Mouse (Mus musculus): ENCODE results near the gene Noxred1. TPM values are rescaled to one million over a fixed set of nuclear protein-coding genes. Genes with fewer than 3 reads are reported as not detected.

Gene Noxred1
- polyA plus RNA-seq, 1 experiment: not detected

GRCm38 (mm10) chr12:87201694-87202093 is 36.8 kb downstream of the Noxred1 start:
- Histone ChIP-seq H3K4me3 (replicated peaks) (no peak overlapping the region), H3K36me3 (replicated peaks; ENCODE audit: low read length) (no peaks in the 10 kb centered on the region), H3K4me1 (peaks cover 36% of the 10 kb centered on the region), H3K27me3 (replicated peaks) (no peaks in the 10 kb centered on the region), H3K9me3 (no peaks in the 10 kb centered on the region)
- TF ChIP-seq FLI1 (IDR thresholded peaks at IDR 0.05; ENCODE audit: low read length): no peak
- no peak for TF ChIP-seq GATA1 (IDR thresholded peaks at IDR 0.05; ENCODE audit: borderline replicate concordance, low read length)

- Histone ChIP-seq H3K4me1 (peaks cover 37% of the 10 kb centered on the region), H3K36me3 (replicated peaks; ENCODE audit: low read length) (no peaks in the 10 kb centered on the region), H3K27me3 (replicated peaks) (no peaks in the 10 kb centered on the region), H3K4me3 (replicated peaks) (peak within 1 kb of the TSS; percentile 95), H3K9me3 (no peaks in the 10 kb centered on the region)
- TF ChIP-seq GATA1 (IDR thresholded peaks at IDR 0.05; ENCODE audit: borderline replicate concordance, low read length): no peak
- no peak for TF ChIP-seq FLI1 (IDR thresholded peaks at IDR 0.05; ENCODE audit: low read length)
Observed at GRCm38 (mm10) chr12:87199973-87200586, 38.5 kb downstream of the Noxred1 start, which contains the start of gene Tmed8. TSS of gene Tmed8 (minus strand) at chr12:87200454.

- peak within 1 kb of the TSS; percentile 95 for H3K4me3 ChIP-seq (replicated peaks)
- no peak for TF ChIP-seq GATA1 (IDR thresholded peaks at IDR 0.05; ENCODE audit: borderline replicate concordance, low read length)
- no peak for TF ChIP-seq FLI1 (IDR thresholded peaks at IDR 0.05; ENCODE audit: low read length)
- peaks cover 37% of the 10 kb centered on the region for H3K4me1 ChIP-seq
- H3K36me3 ChIP-seq (replicated peaks; ENCODE audit: low read length): no peaks in the 10 kb centered on the region
- no peaks in the 10 kb centered on the region for H3K9me3 ChIP-seq
- no peaks in the 10 kb centered on the region for H3K27me3 ChIP-seq (replicated peaks)
Observed at GRCm38 (mm10) chr12:87199206-87199972, 39.1 kb downstream of the Noxred1 start, which contains the start of gene Samd15. TSS of gene Samd15 (plus strand) at chr12:87199723.

GRCm38 (mm10) chr12:87198792-87199191 is 39.7 kb downstream of the Noxred1 start:
- peaks cover 37% of the 10 kb centered on the region for H3K4me1 ChIP-seq
- no peak for TF ChIP-seq FLI1 (IDR thresholded peaks at IDR 0.05; ENCODE audit: low read length)
- TF ChIP-seq GATA1 (IDR thresholded peaks at IDR 0.05; ENCODE audit: borderline replicate concordance, low read length): no peak
- peak overlapping the region; percentile 95 for H3K4me3 ChIP-seq (replicated peaks)
- no peaks in the 10 kb centered on the region for H3K9me3 ChIP-seq
- no peaks in the 10 kb centered on the region for H3K36me3 ChIP-seq (replicated peaks; ENCODE audit: low read length)
- no peaks in the 10 kb centered on the region for H3K27me3 ChIP-seq (replicated peaks)

GRCm38 (mm10) chr12:87196310-87196709 is 42.2 kb downstream of the Noxred1 start:
- no peak for TF ChIP-seq GATA1 (IDR thresholded peaks at IDR 0.05; ENCODE audit: borderline replicate concordance, low read length)
- TF ChIP-seq FLI1 (IDR thresholded peaks at IDR 0.05; ENCODE audit: low read length): no peak
- Histone ChIP-seq H3K27me3 (replicated peaks) (no peaks in the 10 kb centered on the region), H3K4me3 (replicated peaks) (no peak overlapping the region), H3K36me3 (replicated peaks; ENCODE audit: low read length) (no peaks in the 10 kb centered on the region), H3K9me3 (no peaks in the 10 kb centered on the region), H3K4me1 (peaks cover 46% of the 10 kb centered on the region)

GRCm38 (mm10) chr12:87195069-87195468 is 43.5 kb downstream of the Noxred1 start:
- no peaks in the 10 kb centered on the region for H3K36me3 ChIP-seq (replicated peaks; ENCODE audit: low read length)
- TF ChIP-seq GATA1 (IDR thresholded peaks at IDR 0.05; ENCODE audit: borderline replicate concordance, low read length) (no peak), FLI1 (IDR thresholded peaks at IDR 0.05; ENCODE audit: low read length) (no peak)
- no peaks in the 10 kb centered on the region for H3K27me3 ChIP-seq (replicated peaks)
- no peaks in the 10 kb centered on the region for H3K9me3 ChIP-seq
- peaks cover 40% of the 10 kb centered on the region for H3K4me1 ChIP-seq
- no peak overlapping the region for H3K4me3 ChIP-seq (replicated peaks)

- peaks cover 4% of the 10 kb centered on the region for H3K36me3 ChIP-seq (replicated peaks; ENCODE audit: low read length)
- no peaks in the 10 kb centered on the region for H3K27me3 ChIP-seq (replicated peaks)
- no peaks in the 10 kb centered on the region for H3K9me3 ChIP-seq
- no peak for TF ChIP-seq GATA1 (IDR thresholded peaks at IDR 0.05; ENCODE audit: borderline replicate concordance, low read length)
- TF ChIP-seq FLI1 (IDR thresholded peaks at IDR 0.05; ENCODE audit: low read length): no peak
- H3K4me1 ChIP-seq: peaks cover 28% of the 10 kb centered on the region
- no peak overlapping the region for H3K4me3 ChIP-seq (replicated peaks)
Observed at GRCm38 (mm10) chr12:87193008-87193407, 45.5 kb downstream of the Noxred1 start.

GRCm38 (mm10) chr12:87177631-87178030 is 60.9 kb downstream of the Noxred1 start:
- Histone ChIP-seq H3K27me3 (replicated peaks) (no peaks in the 10 kb centered on the region), H3K4me1 (peaks cover 22% of the 10 kb centered on the region), H3K4me3 (replicated peaks) (no peak overlapping the region), H3K36me3 (replicated peaks; ENCODE audit: low read length) (peaks cover 52% of the 10 kb centered on the region), H3K9me3 (no peaks in the 10 kb centered on the region)
- no peak for TF ChIP-seq GATA1 (IDR thresholded peaks at IDR 0.05; ENCODE audit: borderline replicate concordance, low read length)
- no peak for TF ChIP-seq FLI1 (IDR thresholded peaks at IDR 0.05; ENCODE audit: low read length)

GRCm38 (mm10) chr12:87175194-87175946 is 63.2 kb downstream of the Noxred1 start:
- TF ChIP-seq FLI1 (IDR thresholded peaks at IDR 0.05; ENCODE audit: low read length) (no peak), GATA1 (IDR thresholded peaks at IDR 0.05; ENCODE audit: borderline replicate concordance, low read length) (no peak)
- Histone ChIP-seq H3K9me3 (no peaks in the 10 kb centered on the region), H3K4me3 (replicated peaks) (no peak overlapping the region), H3K4me1 (peaks cover 22% of the 10 kb centered on the region), H3K36me3 (replicated peaks; ENCODE audit: low read length) (peaks cover 65% of the 10 kb centered on the region), H3K27me3 (replicated peaks) (no peaks in the 10 kb centered on the region)

Other genes starting within 250 kb of the Noxred1 start
- not detected in 2 replicates for gene Zdhhc22, start 248.3 kb downstream of the Noxred1 start, polyA plus RNA-seq (2012; ENCODE audit: insufficient read depth, low replicate concordance)
- 0.08 TPM in 1 of 2 replicates, not detected in the other for gene Tmem63c, start 217.4 kb downstream of the Noxred1 start, polyA plus RNA-seq (2012; ENCODE audit: insufficient read depth, low replicate concordance)
- not detected in 2 replicates for gene Ngb, start 136.2 kb downstream of the Noxred1 start, polyA plus RNA-seq (2012; ENCODE audit: insufficient read depth, low replicate concordance)
- gene Gstz1, start 91.6 kb downstream of the Noxred1 start, polyA plus RNA-seq (2012; ENCODE audit: insufficient read depth, low replicate concordance): 2.2 and 3.2 TPM in 2 replicates
- 1.4 and 2.0 TPM in 2 replicates for gene Pomt2, start 90.8 kb downstream of the Noxred1 start, polyA plus RNA-seq (2012; ENCODE audit: insufficient read depth, low replicate concordance)
- 0.26 TPM in 1 of 2 replicates, not detected in the other for gene Samd15, start 39.0 kb downstream of the Noxred1 start, polyA plus RNA-seq (2012; ENCODE audit: insufficient read depth, low replicate concordance)
- gene Tmed8, start 38.3 kb downstream of the Noxred1 start, polyA plus RNA-seq (2012; ENCODE audit: insufficient read depth, low replicate concordance): 0.38 TPM in 1 of 2 replicates, not detected in the other
- gene Vipas39, start 27.5 kb upstream of the Noxred1 start, polyA plus RNA-seq (2012; ENCODE audit: insufficient read depth, low replicate concordance): 2.2 and 3.4 TPM in 2 replicates
- 21.3 and 90.4 TPM in 2 replicates for gene Ahsa1, start 27.7 kb upstream of the Noxred1 start, polyA plus RNA-seq (2012; ENCODE audit: insufficient read depth, low replicate concordance)
- gene Ism2, start 61.0 kb upstream of the Noxred1 start, polyA plus RNA-seq (2012; ENCODE audit: insufficient read depth, low replicate concordance): 0.04 TPM in 1 of 2 replicates, not detected in the other
- gene Sptlc2, start 149.6 kb upstream of the Noxred1 start, polyA plus RNA-seq (2012; ENCODE audit: insufficient read depth, low replicate concordance): 5.6 and 44.0 TPM in 2 replicates
- 2.9 TPM in 1 of 2 replicates, not detected in the other for gene Slirp, start 205.2 kb upstream of the Noxred1 start, polyA plus RNA-seq (2012; ENCODE audit: insufficient read depth, low replicate concordance)
- gene Alkbh1, start 205.3 kb upstream of the Noxred1 start, polyA plus RNA-seq (2012; ENCODE audit: insufficient read depth, low replicate concordance): 36.7 and 132 TPM in 2 replicates
- gene Snw1, start 233.5 kb upstream of the Noxred1 start, polyA plus RNA-seq (2012; ENCODE audit: insufficient read depth, low replicate concordance): 2.3 and 27.5 TPM in 2 replicates